Mouse (Mus musculus) spleen, adult 18-20 months (tissue): Measurements from ENCODE around the gene Arl2.

Experiments
- DNase-seq, 2 experiments: peaks; one replicate each; pipeline ENCODE4 v3.0.0; 2022; ENCODE audit warnings: mixed read lengths in 2 of 2

Gene Arl2

DNA sequence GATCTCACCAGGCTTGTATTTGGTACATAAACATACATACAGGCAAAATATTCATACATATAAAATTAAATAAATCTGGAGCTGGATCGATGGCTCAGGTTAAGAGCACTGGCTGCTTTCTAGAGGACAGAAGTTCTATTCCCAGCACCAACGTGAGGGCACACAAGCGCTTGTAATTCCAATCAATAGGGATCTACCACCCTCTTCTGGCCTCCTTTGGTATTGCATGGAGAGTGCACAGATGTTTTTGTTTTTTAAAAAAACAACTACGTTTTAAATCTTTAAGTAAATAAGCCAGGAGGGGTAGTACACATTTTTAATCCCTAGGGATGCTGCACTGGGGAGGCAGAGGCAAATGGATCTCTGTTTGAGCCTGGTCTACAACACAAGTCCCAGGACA, 15.1 kb downstream of the Arl2 start:
- peak in 1 of 2 experiments; percentile 55 for DNase-seq

GRCm38 (mm10) chr19:6124898-6125297, 16.4 kb downstream of the Arl2 start:
- DNase-seq = no peak

GRCm38 (mm10) chr19:6123330-6123729, 18.0 kb downstream of the Arl2 start:
- no peak for DNase-seq

- DNase-seq = no peak
Measured at GRCm38 (mm10) chr19:6121761-6122160, 19.6 kb downstream of the Arl2 start.

GRCm38 (mm10) chr19:6118677-6119185, 22.6 kb downstream of the Arl2 start:
- peak in 1 of 2 experiments; percentile 10 for DNase-seq

DNA sequence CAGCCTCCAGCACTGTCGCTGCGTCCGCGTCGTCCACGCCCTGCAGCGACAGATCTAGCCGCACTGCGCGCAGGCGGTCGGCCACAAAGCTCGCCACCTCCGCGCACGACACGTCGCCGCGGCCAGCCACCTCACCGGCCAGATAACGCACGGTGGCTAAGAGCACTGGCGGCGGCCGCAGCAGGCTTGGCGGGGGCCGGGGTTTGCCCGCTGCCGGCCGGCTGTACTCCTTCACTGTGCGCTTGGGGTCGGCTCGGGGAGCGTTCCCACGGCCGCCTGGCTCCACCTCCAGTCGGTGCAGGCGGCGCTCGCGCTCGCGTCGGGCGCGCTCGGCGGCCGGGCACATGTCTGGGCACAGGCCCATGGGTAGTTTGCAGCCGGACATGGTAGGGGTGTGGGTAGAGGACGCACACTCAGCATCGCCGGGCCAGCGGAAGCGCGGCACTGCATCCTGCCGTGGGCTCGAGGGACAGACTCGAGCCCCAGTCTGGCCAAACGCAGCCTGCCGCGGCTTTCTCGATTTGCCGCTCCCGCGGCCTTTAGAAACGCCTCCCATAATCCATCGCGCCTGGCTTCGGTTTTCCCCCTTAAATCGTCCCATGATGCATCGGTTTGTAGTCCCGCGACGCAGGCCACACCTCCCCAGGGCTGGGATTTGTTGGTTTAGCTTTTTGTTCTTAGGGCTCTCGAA, 23.2 kb downstream of the Arl2 start, which contains the start of gene Sac3d1:
Sac3d1 (minus strand) TSS at position 665 of the 691 bp plus-strand sequence.
- peak; percentile 79 to 84 for DNase-seq

GRCm38 (mm10) chr19:6117346-6117985, 23.9 kb downstream of the Arl2 start:
- no peak for DNase-seq

GRCm38 (mm10) chr19:6116113-6116850, 25.1 kb downstream of the Arl2 start:
- DNase-seq = no peak

GRCm38 (mm10) chr19:6113116-6113515, 28.2 kb downstream of the Arl2 start:
- DNase-seq = no peak

DNA sequence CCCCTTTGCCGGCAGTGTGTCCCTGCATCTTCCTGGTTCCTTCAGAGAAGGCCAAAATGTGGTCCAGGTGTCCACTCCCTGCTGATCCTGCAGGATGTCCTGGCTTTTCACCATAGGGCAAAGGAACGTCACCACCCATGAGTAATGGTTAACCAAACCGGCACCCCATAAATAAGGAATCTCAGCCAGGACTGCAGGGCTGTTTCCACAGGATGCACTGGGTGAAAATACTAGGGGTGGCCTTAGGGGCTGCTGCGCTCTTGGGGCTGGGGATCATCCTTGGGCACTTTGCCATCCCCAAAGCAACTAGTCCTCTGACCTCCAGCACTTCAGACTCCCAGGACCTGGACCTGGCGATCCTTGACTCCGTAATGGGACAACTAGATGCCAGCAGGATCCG, 35.8 kb downstream of the Arl2 start, which contains the start of gene Naaladl1:
Naaladl1 (plus strand) TSS at position 197 of the 400 bp plus-strand sequence.
- DNase-seq = no peak

- no peak for DNase-seq
Measured at GRCm38 (mm10) chr19:6104476-6104875, 36.9 kb downstream of the Arl2 start.

- DNase-seq = no peak
Measured at GRCm38 (mm10) chr19:6102169-6102853, 39.0 kb downstream of the Arl2 start.

DNA sequence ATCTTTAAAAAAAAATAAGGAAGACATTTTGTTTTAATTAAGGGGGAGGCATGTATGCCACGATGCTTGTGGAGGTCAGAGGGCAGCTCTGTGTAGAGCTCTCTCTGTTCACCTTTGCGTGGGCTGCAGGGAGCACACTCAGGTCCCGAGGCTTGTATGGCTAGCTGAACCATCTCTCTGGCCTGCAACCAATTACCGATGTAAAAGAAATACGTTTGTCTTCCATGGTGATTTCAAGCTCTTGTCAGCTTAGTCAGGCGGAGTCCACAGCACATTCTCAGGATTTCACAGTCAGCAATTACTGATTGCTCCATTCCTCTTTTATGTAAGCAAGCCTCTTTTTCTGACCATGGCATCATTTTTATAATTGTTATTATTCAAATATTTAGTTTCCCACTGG, 40.2 kb downstream of the Arl2 start:
- DNase-seq = no peak

DNA sequence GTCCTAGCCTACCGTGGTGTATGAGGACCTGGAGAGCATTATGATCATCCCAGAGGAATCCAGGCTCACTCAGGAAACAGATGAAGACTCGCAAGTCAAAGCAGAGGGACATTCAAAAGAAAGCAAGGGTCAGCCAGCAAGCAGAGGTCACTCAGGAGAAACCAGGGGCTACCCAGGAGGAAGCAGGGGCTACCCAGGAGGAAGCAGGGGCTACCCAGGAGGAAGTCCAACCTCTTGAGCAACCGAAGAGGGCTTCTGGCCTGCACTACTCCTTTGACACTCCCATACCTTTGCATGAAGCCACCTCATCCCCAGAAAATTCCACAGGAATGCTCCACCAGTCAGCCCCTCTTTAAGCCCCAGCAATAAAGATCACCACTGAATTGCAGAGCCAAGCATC, 43.5 kb downstream of the Arl2 start:
- DNase-seq = no peak

GRCm38 (mm10) chr19:6094119-6094518, 47.2 kb downstream of the Arl2 start, which contains the start of gene AC131692.1:
AC131692.1 (plus strand) TSS chr19:6094419.
- DNase-seq = no peak

DNA sequence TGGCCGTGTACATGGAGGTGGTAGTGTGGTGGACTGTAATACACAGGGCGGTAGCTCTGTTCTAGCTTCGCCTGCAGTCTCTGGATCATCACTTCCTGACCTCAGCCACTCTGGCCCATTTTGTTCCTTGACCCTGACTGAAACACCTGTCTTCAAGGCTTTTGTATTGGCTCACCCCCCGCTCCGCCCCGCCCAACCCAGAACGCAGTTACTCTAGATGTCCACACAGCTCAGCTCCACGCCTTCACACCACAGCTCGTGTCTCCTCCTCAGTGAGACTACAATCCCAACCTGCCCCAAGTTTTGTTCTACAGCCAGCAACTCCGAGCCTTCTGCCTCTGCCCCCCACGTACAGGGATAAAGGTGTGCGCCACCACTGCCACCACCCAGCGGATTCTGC, 52.5 kb downstream of the Arl2 start:
- DNase-seq = no peak

GRCm38 (mm10) chr19:6085417-6085879, 55.9 kb downstream of the Arl2 start:
- DNase-seq = peak; percentile 48 to 56

- DNase-seq = peak; percentile 92 to 94
Measured at GRCm38 (mm10) chr19:6084478-6085248, 56.7 kb downstream of the Arl2 start, which contains the start of the genes Zfpl1 and Cdca5. Zfpl1 (minus strand) TSS chr19:6084956. Cdca5 (plus strand) TSS chr19:6084983.
